Mouse (Mus musculus) spleen, postnatal 10 days (tissue): ENCODE measurements around the gene Spata48.

Source experiments
- DNase-seq, 2 experiments: peaks; one replicate each; pipeline ENCODE4 v3.0.0; 2021 to 2022; ENCODE audit warnings: low spot score in 2 of 2

Spata48 gene

DNA sequence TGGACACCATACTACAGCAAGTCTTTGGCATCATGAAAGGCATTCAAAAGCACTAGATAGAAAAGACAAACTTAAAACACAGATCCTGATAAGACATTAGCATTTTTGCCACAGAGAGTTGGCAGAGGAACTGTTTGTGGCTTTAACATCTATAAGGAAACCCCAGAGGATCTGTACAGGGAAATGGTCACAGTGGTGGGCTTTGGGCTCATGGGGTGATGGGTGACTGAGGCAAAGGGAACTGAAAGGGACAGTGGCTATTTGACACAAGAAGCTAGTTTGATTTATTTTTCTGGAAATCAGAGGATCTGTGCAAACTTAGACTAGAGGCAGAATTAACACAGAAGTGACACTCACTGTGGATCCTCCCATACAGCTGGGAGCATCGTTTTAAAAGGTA is 74.4 kb downstream of the Spata48 start:
- DNase-seq, result no peak

DNA sequence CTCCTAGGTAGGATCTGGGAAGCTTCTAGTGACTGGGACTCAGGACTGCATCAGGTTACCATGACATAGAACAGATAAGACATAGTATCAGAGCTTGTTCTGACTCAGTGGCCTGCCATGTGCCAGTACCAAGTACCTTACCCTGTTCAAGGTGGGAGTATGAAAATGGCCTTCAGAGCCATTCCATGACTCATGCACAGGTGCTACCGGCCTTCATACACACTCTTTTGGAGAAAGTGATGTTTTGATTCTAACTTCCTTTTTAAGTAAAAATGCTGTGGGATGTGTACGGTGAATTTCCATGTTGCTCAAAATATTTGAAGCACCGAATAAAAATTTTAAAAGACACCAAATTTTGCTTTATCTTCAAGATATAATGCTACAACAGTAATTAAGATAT is 84.1 kb downstream of the Spata48 start:
- no peak for DNase-seq

DNA sequence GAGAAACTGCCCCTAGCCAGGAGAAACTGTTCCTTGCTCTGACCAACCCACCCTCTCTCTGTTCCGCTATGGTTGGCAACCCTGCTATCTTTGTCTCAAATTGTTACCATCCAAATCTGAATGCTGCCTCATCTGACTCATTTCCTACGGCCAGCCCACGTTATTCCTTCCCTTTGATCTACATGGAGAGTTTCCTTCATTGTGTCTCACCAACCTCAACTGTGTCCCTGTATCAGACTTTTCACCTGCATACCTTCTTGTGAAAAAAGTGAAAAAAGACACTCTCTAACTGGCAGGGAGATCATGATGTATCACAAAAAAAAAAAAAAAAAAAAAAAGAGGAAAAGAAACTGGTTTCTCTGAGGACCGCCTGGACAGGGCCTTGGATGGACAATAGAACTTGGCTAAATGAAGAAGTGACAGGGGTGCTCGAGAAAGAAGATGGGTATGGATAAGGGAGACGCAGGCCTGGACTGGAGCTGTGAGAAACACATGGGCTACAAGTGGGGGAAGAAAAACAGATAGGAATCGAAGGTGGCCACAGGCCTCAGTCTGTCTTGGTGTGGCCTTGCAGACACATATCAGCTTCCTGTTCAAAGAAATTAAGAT is 85.1 kb downstream of the Spata48 start:
- DNase-seq, result no peak

DNA sequence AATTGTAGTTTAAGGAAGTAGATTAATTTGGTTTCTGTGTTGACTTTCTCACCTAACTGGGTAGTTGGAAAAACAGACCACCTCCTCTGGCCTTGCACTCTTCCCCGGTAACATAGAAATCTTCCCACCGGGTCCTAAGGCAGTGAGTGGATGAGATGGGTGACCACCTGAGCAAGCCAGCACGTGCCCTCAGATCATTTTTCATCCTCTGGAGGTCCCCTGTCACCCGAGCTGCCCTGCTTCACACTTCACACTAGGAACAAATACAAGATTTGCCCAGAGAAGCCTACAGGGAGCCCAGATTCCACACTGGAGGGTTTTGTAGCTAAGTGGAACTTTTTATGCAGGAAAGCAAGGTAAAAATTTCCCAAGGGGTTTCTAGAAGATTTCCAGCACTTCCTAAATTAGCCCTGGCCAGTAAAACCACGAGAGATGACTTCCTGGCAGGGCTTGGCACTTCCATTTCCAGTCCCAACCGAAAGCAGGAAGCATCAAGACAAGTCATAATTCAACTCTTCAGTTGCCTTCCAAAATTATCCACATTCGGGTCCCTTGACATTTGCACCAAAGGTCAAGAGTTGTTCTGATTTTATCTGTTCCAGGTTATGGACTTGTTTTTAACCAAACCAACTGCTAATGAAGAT is 85.8 kb downstream of the Spata48 start:
- DNase-seq, result no peak

DNA sequence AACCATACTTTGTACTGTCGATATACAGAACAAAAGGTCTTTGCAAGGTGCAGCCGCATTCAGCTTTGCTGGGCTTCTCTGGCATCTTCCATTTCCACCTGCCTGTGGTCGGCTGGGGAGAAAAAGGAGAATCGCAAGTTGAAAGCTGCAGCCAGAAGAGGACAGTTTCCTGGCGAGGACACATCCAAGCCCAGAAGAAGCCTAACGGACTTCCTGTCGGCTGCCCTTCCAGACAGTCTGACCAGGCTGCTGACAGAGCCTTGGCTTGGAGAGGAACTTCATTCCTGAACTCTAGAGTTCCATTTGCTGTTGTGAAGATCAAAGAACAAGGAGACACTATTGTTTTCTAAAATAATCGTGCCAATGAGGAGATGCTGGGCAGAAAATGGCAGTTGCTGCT is 93.7 kb downstream of the Spata48 start:
- DNase-seq, result no peak

DNA sequence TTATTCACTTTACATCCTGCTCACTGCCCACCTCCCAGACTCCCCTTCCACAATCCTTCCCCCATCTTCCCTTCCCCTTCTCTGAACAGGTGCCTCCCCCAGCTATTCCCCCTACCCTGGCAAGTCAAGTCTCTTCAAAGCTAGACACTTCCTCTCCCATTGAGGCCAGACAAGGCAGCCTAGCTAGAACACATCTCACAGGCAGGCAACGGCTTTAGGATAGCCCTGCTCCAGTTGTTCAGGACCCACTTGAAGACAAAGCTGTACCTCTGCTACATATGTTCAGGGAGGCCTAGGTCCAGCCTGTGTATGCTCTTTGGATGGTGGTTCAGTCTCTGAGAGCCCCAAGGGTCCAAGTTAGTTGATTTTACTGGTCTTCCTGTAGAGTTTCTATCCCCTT is 94.3 kb downstream of the Spata48 start:
- no peak for DNase-seq

DNA sequence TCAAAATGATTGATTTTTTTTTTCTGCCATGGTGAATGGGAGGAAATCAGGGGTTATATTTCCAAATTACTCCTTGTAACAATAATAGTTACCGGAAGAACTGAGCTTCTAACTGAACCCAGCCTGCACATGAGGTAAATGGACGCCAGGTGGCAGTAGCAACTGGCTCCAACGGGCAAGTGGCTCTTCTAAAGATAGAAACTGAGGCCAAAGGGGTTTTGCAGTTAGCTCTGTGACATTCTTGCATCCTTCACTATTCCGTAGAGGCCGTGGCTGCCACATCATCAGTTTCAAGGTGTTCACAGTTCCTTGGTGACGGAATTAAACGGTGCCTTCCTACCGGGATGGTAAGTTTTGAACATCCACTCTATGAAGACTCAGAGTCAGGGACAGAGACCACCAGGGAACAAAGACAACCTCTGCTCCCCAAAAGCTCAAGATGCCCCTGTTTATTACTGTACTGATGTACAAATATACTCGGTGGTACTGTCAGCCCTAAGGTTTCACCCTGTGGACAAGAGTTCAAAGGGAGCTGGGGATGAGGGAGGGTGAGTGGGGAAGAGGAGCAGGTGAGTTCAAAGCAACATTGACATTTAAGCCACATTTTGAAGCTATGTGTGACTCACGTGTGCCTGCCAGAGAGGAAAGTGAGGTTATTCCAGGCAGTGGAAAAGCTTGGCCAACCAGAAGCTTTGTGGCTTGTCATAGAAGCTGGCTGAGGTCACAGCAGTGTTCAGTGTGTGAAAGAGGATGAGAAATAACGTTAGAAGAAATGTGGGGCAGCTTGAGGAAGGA is 95.5 kb downstream of the Spata48 start:
- peak; percentile 73 to 85 for DNase-seq

DNA sequence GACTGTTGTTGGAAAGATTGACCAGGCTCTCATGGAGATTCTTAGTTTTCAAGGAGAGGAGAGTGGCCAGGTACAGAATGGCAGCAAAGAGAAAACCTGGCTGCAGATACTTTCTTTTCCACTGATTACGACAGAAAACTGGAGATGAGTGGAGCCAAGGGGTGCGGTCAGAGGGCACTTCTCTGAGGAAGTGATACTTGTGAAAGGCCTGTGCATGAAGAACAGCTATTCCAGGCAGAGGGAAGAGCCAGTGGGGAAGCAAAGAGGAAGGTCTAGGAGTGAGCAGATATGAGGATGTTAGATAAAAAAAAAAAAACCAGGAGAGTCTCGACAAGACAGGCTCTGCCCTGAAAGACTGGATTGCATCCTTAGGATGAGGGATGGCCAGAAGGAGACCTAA is 96.8 kb downstream of the Spata48 start:
- no peak for DNase-seq

DNA sequence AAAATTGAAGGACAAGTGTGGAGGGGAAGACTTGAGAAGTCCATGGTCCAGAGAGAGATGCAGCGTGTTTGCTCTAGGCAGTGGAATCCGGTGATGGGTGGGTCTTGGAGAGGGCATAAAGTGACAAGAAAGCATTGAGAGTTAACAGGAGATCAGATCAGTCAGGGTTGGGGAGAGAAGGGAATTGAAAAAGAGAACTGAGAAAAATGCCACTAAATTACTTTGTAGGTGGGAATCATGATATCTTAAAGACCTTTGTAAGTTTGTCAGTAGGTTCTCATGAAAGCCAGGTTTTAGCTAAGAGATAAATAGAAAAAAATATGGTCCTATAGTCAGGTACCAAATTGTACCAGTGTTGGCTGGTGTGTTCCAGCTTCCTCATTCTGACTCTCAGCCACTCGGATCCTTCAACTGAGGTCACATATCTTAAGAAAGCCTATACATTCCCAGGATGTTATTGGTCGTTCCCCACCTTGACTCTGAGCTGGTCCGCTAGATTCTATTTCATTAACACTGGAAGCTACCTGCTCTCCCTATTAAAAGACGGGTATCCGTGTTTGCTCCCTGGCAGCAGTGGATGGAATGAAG is 97.3 kb downstream of the Spata48 start:
- DNase-seq, result no peak

DNA sequence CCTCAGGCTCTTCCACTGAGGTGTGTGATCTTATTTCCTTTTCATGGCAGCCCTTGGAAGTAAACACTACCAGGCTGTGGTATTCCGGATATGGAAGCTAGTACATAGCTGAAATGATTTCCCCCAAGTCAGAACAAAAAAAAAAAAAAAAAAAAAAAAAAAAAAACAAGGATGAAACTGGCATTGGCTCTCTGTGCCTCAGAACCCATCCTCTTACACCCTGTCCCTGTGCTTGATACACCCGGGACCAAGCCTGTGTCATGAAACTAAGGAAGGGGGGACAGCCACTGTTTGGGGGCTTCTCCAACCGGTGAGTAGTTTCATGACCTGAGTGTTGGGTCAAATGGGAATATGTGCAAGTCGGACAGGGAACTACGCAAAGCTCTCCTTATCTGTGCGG is 99.2 kb downstream of the Spata48 start:
- no peak for DNase-seq

DNA sequence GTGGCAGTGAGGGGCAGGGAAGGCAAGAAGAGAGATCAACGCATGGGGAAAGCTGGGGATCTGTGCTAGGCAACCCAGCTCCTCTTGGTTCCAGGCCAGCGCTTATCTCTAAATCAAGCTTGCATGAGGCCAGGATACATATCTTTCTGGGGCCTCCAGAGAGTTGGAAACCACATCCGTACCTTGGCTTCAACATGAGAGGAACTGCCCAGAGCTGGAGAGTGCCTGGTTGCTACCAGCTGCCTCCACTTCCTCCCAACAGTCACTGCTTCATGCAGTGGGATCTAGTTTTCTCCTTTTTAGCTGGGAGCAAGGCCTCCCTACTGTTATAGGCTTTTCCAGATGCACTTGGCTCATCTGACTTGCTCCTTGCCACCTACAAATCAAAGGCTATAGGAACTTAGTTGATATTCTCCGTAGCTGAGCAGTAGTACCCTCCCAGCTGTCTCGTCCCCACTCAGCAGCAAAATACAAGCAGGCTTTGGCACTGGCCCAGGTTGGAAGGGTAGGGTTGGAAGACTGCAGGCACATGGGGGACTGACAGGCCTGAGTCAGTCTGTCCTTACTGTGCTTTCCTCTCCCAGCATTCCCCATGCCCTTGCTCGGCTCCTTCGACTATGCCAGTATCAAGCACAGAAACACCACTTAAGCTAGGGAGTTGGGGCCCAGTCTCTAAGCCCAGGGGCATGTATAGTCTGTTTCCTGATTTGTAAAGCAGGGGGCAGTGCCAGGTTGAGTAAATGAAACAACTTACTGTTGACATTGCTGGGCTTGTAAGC is 102.6 kb downstream of the Spata48 start:
- DNase-seq, result peak in 1 of 2 experiments; percentile 54
